Mouse (Mus musculus) G1E (cell line): ENCODE results near the gene Nprl2. TPM values are rescaled to one million over a fixed set of nuclear protein-coding genes. Genes with fewer than 3 reads are reported as not detected.
"Not testable (repeated sequence)": the region's sequence is repeated elsewhere in the genome, so short reads cannot be mapped to it uniquely, and the experiment has no call there.

ENCODE experiments used
- ATAC-seq: 2 replicates; pipeline ENCODE4 v1.8.0; 2016; ENCODE audit warnings: mild to moderate bottlenecking; ENCODE audit not compliant: insufficient number of reproducible peaks, poor library complexity, low FRiP score, severe bottlenecking; ENCODE audit errors: extremely low read depth
- DNase-seq: peaks from one replicate; pipeline ENCODE4 v3.0.0; 2012; ENCODE audit warnings: low spot score
- H3K27me3 ChIP-seq: 2 replicates; pipeline ENCODE4 v1.6.1; 2012; ENCODE audit warnings: mild to moderate bottlenecking, low read length, inconsistent platforms; ENCODE audit not compliant: insufficient read depth
- H3K36me3 ChIP-seq: replicated peaks from 2 replicates; pipeline ENCODE3; 2012; ENCODE audit warnings: mild to moderate bottlenecking, inconsistent platforms
- H3K4me1 ChIP-seq: 2 replicates; pipeline ENCODE4 v1.6.1; 2012; ENCODE audit warnings: low read depth, low read length, inconsistent platforms, mixed read lengths; ENCODE audit not compliant: insufficient read depth
- H3K4me3 ChIP-seq: 2 replicates; pipeline ENCODE4 v1.5.1; 2012; ENCODE audit warnings: low read depth, mild to moderate bottlenecking, inconsistent platforms, low read length, moderate library complexity, mixed read lengths
- H3K9me3 ChIP-seq: replicated peaks from 2 replicates; pipeline ENCODE4 v1.6.1; 2012; ENCODE audit warnings: inconsistent platforms
- CTCF ChIP-seq: IDR thresholded peaks from 2 replicates; pipeline ENCODE4 v1.5.1; 2012; ENCODE audit warnings: low read depth, low read length, inconsistent platforms, mixed read lengths
- GATA1 ChIP-seq: IDR thresholded peaks from 2 replicates; pipeline ENCODE4 v1.6.1; 2012; ENCODE audit warnings: borderline replicate concordance, low read length, inconsistent platforms, mixed read lengths
- GATA2 ChIP-seq: IDR thresholded peaks from 2 replicates; pipeline ENCODE4 v1.6.1; 2012; ENCODE audit warnings: low read depth, low read length, inconsistent platforms, borderline replicate concordance
- POLR2AphosphoS5 ChIP-seq: IDR thresholded peaks from 2 replicates; pipeline ENCODE4 v1.6.1; 2012; ENCODE audit warnings: low read depth, low read length, inconsistent platforms; ENCODE audit not compliant: insufficient replicate concordance
- TAL1 ChIP-seq: conservative IDR thresholded peaks from 2 replicates; pipeline ENCODE4 v1.6.1; 2012; ENCODE audit warnings: low read depth, low read length, inconsistent platforms, mixed read lengths
- polyA plus RNA-seq: library from polyadenylated mRNA; stranded (reverse); fragments of >175 nt; gene quantifications from 2 replicates; pipeline ENCODE4 v1.2.3, GENCODE M21; 2012
- total RNA-seq, 2 experiments: library from RNA; stranded (forward) in 1 of 2; stranded (reverse) in 1 of 2; fragments of 200-1000 nt in 1 of 2; fragments of >200 nt in 1 of 2; fragmentation: Nextera tagmentation in 1 of 2; gene quantifications; 2 replicates each; pipeline ENCODE4 v1.2.3; 2014 to 2017

Nprl2 gene
- total and polyA plus RNA-seq, 3 experiments: 1.7 to 22.6 (median 18.4) TPM

GRCm38 (mm10) chr9:107555031-107555457 is 13.0 kb downstream of the Nprl2 start:
- TF ChIP-seq GATA2 (no peak), TAL1 (no peak)
- DNase-seq (peak; percentile 65), ATAC-seq (no peak)
- Histone ChIP-seq H3K9me3 (no peaks in the 10 kb centered on the region), H3K4me1 (peaks cover 60% of the 10 kb centered on the region), H3K27me3 (peaks cover 5% of the 10 kb centered on the region; the same call in 1 of the 2 replicates), H3K36me3 (peaks cover 52% of the 10 kb centered on the region), H3K4me3 (peak overlapping the region; percentile 82)

- no peak for TF ChIP-seq GATA2
- no peak for TF ChIP-seq POLR2AphosphoS5
- TF ChIP-seq CTCF: no peak
- TF ChIP-seq GATA1: no peak
- TF ChIP-seq TAL1: no peak
- Histone ChIP-seq H3K4me1 (peaks cover 54% of the 10 kb centered on the region), H3K4me3 (peak overlapping the region; percentile 82), H3K27me3 (peaks cover 5% of the 10 kb centered on the region; the same call in 1 of the 2 replicates), H3K9me3 (no peaks in the 10 kb centered on the region), H3K36me3 (peaks cover 55% of the 10 kb centered on the region)
- no peak for ATAC-seq
- DNase-seq: no peak
Measured at GRCm38 (mm10) chr9:107555701-107556100, 13.7 kb downstream of the Nprl2 start.

GRCm38 (mm10) chr9:107556346-107556745 is 14.3 kb downstream of the Nprl2 start:
- DNase-seq (no peak), ATAC-seq (no peak)
- peaks cover 59% of the 10 kb centered on the region for H3K36me3 ChIP-seq
- no peak for TF ChIP-seq GATA1
- TF ChIP-seq TAL1: no peak
- TF ChIP-seq GATA2: no peak
- no peak for TF ChIP-seq POLR2AphosphoS5
- TF ChIP-seq CTCF: no peak
- peak overlapping the region; percentile 82; the same call in 1 of the 2 replicates for H3K4me3 ChIP-seq
- 0 out of 2 replicates have a peak, but pooled peaks cover 2% of the 10 kb centered on the region for H3K27me3 ChIP-seq
- peaks cover 51% of the 10 kb centered on the region for H3K4me1 ChIP-seq
- no peaks in the 10 kb centered on the region for H3K9me3 ChIP-seq

- DNase-seq (peak; percentile 97), ATAC-seq (peak; percentile 97)
- peak within 1 kb of the TSS; percentile 81 for H3K4me3 ChIP-seq
- peaks cover 83% of the 10 kb centered on the region for H3K36me3 ChIP-seq
- 0 out of 2 replicates have a peak, but pooled peaks have one; percentile 57 for TF ChIP-seq POLR2AphosphoS5
- no peak for TF ChIP-seq GATA1
- H3K27me3 ChIP-seq: no peaks in the 10 kb centered on the region
- no peaks in the 10 kb centered on the region for H3K9me3 ChIP-seq
- H3K4me1 ChIP-seq: peaks cover 61% of the 10 kb centered on the region
Measured at GRCm38 (mm10) chr9:107563029-107563581, 21.1 kb downstream of the Nprl2 start, which contains the start of gene Tusc2. TSS of gene Tusc2 (plus strand) at chr9:107563255.

- peaks cover 66% of the 10 kb centered on the region for H3K36me3 ChIP-seq
Measured at GRCm38 (mm10) chr9:107565556-107565955, 23.5 kb downstream of the Nprl2 start.

GRCm38 (mm10) chr9:107566041-107566709 is 24.1 kb downstream of the Nprl2 start:
- DNase-seq (no peak), ATAC-seq (no peak)
- H3K4me1 ChIP-seq: peaks cover 87% of the 10 kb centered on the region
- no peaks in the 10 kb centered on the region for H3K9me3 ChIP-seq
- no peak for TF ChIP-seq GATA2
- TF ChIP-seq TAL1: no peak
- peak; percentile 94 for TF ChIP-seq CTCF
- peaks cover 66% of the 10 kb centered on the region for H3K36me3 ChIP-seq
- no peak overlapping the region for H3K4me3 ChIP-seq
- H3K27me3 ChIP-seq: no peaks in the 10 kb centered on the region

More at GRCm38 (mm10) chr9:107565556-107565955, 23.5 kb downstream of the Nprl2 start:
- not testable (repeated sequence) for H3K4me3 ChIP-seq, DNase-seq, H3K9me3 ChIP-seq, ATAC-seq, H3K27me3 ChIP-seq
- H3K4me1 ChIP-seq: peaks cover 83% of the 10 kb centered on the region

- H3K4me1 ChIP-seq: peaks cover 87% of the 10 kb centered on the region
Measured at GRCm38 (mm10) chr9:107566855-107567254, 24.8 kb downstream of the Nprl2 start.

More at GRCm38 (mm10) chr9:107566855-107567254, 24.8 kb downstream of the Nprl2 start:
- H3K4me3 ChIP-seq: no peak overlapping the region
- H3K36me3 ChIP-seq: peaks cover 66% of the 10 kb centered on the region
- TF ChIP-seq TAL1: no peak
- TF ChIP-seq GATA2: no peak
- TF ChIP-seq POLR2AphosphoS5: no peak
- TF ChIP-seq CTCF: no peak
- no peak for TF ChIP-seq GATA1
- ATAC-seq (no peak), DNase-seq (no peak)
- no peaks in the 10 kb centered on the region for H3K9me3 ChIP-seq
- no peaks in the 10 kb centered on the region for H3K27me3 ChIP-seq
